Mouse (Mus musculus): ENCODE data around the gene Adamts3. TPM values are rescaled to one million over a fixed set of nuclear protein-coding genes. Genes with fewer than 3 reads are reported as not detected.
A peak's percentile ranks its signal among the peaks of the same experiment; 100 is the strongest.

Gene Adamts3
- polyA plus RNA-seq, 1 experiment: 7.9 TPM

- peak; percentile 95 for DNase-seq (ENCODE audit: low read depth)
- TF ChIP-seq POLR2A (IDR thresholded peaks at IDR 0.05; ENCODE audit: borderline replicate concordance, extremely low read depth, insufficient read depth, insufficient read length, poor library complexity, severe bottlenecking): no peak
Measured at GRCm38 (mm10) chr5:89704264-89704663, 178.9 kb downstream of the Adamts3 start.

- peak; percentile 98 for DNase-seq (ENCODE audit: low read depth)
- TF ChIP-seq CTCF (IDR thresholded peaks at IDR 0.05; ENCODE audit: borderline replicate concordance, extremely low read depth, insufficient read depth, insufficient read length) (no peak), POLR2A (IDR thresholded peaks at IDR 0.05; ENCODE audit: borderline replicate concordance, extremely low read depth, insufficient read depth, insufficient read length, poor library complexity, severe bottlenecking) (no peak)
Measured at GRCm38 (mm10) chr5:89701241-89702007, 181.7 kb downstream of the Adamts3 start.

- TF ChIP-seq CTCF (IDR thresholded peaks at IDR 0.05; ENCODE audit: borderline replicate concordance, extremely low read depth, insufficient read depth, insufficient read length): no peak
- TF ChIP-seq POLR2A (IDR thresholded peaks at IDR 0.05; ENCODE audit: borderline replicate concordance, extremely low read depth, insufficient read depth, insufficient read length, poor library complexity, severe bottlenecking): no peak
- no peak for DNase-seq (ENCODE audit: low read depth)
Measured at GRCm38 (mm10) chr5:89687826-89688225, 195.3 kb downstream of the Adamts3 start.

- TF ChIP-seq POLR2A (IDR thresholded peaks at IDR 0.05; ENCODE audit: borderline replicate concordance, extremely low read depth, insufficient read depth, insufficient read length, poor library complexity, severe bottlenecking) (no peak), CTCF (IDR thresholded peaks at IDR 0.05; ENCODE audit: borderline replicate concordance, extremely low read depth, insufficient read depth, insufficient read length) (peak; percentile 1; the same call in 1 of the 2 replicates)
Measured at GRCm38 (mm10) chr5:89679871-89680536, 203.1 kb downstream of the Adamts3 start.

GRCm38 (mm10) chr5:89678148-89678547 is 205.0 kb downstream of the Adamts3 start:
- no peak for DNase-seq (ENCODE audit: low read depth)
- TF ChIP-seq CTCF (IDR thresholded peaks at IDR 0.05; ENCODE audit: borderline replicate concordance, extremely low read depth, insufficient read depth, insufficient read length) (no peak), POLR2A (IDR thresholded peaks at IDR 0.05; ENCODE audit: borderline replicate concordance, extremely low read depth, insufficient read depth, insufficient read length, poor library complexity, severe bottlenecking) (no peak)

More at GRCm38 (mm10) chr5:89679871-89680536, 203.1 kb downstream of the Adamts3 start:
- peak; percentile 83 for DNase-seq (ENCODE audit: low read depth)

GRCm38 (mm10) chr5:89674066-89674848 is 208.9 kb downstream of the Adamts3 start:
- no peak; the same call in 1 of the 2 replicates for TF ChIP-seq CTCF (IDR thresholded peaks at IDR 0.05; ENCODE audit: borderline replicate concordance, extremely low read depth, insufficient read depth, insufficient read length)
- no peak for TF ChIP-seq POLR2A (IDR thresholded peaks at IDR 0.05; ENCODE audit: borderline replicate concordance, extremely low read depth, insufficient read depth, insufficient read length, poor library complexity, severe bottlenecking)
- DNase-seq (ENCODE audit: low read depth): no peak

GRCm38 (mm10) chr5:89672950-89673349 is 210.2 kb downstream of the Adamts3 start:
- no peak for TF ChIP-seq POLR2A (IDR thresholded peaks at IDR 0.05; ENCODE audit: borderline replicate concordance, extremely low read depth, insufficient read depth, insufficient read length, poor library complexity, severe bottlenecking)
- TF ChIP-seq CTCF (IDR thresholded peaks at IDR 0.05; ENCODE audit: borderline replicate concordance, extremely low read depth, insufficient read depth, insufficient read length): no peak
- no peak for DNase-seq (ENCODE audit: low read depth)

DNA sequence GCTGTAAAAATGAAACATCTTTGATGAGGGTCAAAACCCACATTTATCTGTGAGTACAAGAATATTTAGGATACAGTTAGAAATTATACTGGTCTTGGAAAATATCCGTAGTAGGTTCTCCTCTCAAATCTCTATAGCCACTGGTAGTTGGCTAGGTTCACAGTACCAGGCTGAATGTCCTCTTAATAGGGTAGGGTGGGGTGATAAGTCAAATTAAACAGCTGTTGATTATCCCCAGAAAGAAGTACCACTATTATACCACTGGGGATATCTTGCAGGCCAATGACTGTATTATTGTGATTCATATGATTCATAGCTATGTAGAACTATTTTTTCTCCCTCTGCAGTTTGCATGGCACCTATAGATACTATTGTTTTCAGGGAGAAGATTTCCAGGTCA is 228.8 kb downstream of the Adamts3 start:
- no peak for DNase-seq (ENCODE audit: low read depth)
- TF ChIP-seq CTCF (IDR thresholded peaks at IDR 0.05; ENCODE audit: borderline replicate concordance, extremely low read depth, insufficient read depth, insufficient read length) (no peak), POLR2A (IDR thresholded peaks at IDR 0.05; ENCODE audit: borderline replicate concordance, extremely low read depth, insufficient read depth, insufficient read length, poor library complexity, severe bottlenecking) (no peak)

DNA sequence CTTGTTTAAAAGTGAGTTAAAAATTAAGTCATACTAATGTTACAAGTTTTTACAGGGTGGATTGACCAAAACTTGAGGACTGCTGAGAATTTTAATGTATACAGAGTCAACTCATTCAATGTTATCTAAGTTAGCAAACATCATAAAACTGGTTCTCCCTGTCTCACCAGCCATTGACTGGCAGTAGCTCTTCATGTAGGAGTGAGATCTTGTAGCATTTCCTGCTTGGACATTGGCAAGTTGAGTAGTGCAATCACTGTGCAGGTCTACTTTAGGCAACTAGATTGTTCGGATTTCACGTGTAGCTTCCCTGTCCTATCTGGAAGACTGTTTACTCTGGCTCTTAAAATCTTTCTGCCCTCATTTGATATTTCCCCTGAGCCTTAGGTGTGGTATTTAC is 229.3 kb downstream of the Adamts3 start:
- no peak for DNase-seq (ENCODE audit: low read depth)
- no peak for TF ChIP-seq CTCF (IDR thresholded peaks at IDR 0.05; ENCODE audit: borderline replicate concordance, extremely low read depth, insufficient read depth, insufficient read length)
- no peak for TF ChIP-seq POLR2A (IDR thresholded peaks at IDR 0.05; ENCODE audit: borderline replicate concordance, extremely low read depth, insufficient read depth, insufficient read length, poor library complexity, severe bottlenecking)

- DNase-seq (ENCODE audit: low read depth): no peak
- TF ChIP-seq POLR2A (IDR thresholded peaks at IDR 0.05; ENCODE audit: borderline replicate concordance, extremely low read depth, insufficient read depth, insufficient read length, poor library complexity, severe bottlenecking) (no peak), CTCF (IDR thresholded peaks at IDR 0.05; ENCODE audit: borderline replicate concordance, extremely low read depth, insufficient read depth, insufficient read length) (no peak)
Measured at GRCm38 (mm10) chr5:89646940-89647339, 236.2 kb downstream of the Adamts3 start.

GRCm38 (mm10) chr5:89635434-89635833 is 247.7 kb downstream of the Adamts3 start:
- DNase-seq (ENCODE audit: low read depth): peak; percentile 77
- TF ChIP-seq POLR2A (IDR thresholded peaks at IDR 0.05; ENCODE audit: borderline replicate concordance, extremely low read depth, insufficient read depth, insufficient read length, poor library complexity, severe bottlenecking) (no peak), CTCF (IDR thresholded peaks at IDR 0.05; ENCODE audit: borderline replicate concordance, extremely low read depth, insufficient read depth, insufficient read length) (no peak)
